Mouse (Mus musculus) liver, embryonic 11.5 days (tissue): ENCODE measurements around the gene Allc. TPM values are rescaled to one million over a fixed set of nuclear protein-coding genes. Genes with fewer than 3 reads are reported as not detected.

Experiments
- ATAC-seq: fragments of 200-750 bp; cut with Nextera tagmentation; replicated peaks from 2 replicates; pipeline ENCODE4 v1.8.0; 2017; ENCODE audit warnings: moderate number of reproducible peaks, mild to moderate bottlenecking, moderate TSS enrichment, moderate library complexity; ENCODE audit not compliant: low FRiP score
- DNase-seq: peaks from one replicate; pipeline ENCODE4 v3.0.0-alpha.2; 2017; ENCODE audit warnings: low spot score
- H3K27ac ChIP-seq: fragments of 300-500 bp; sonication (generic); 2 replicates; pipeline ENCODE4 v1.5.1; 2014; ENCODE audit warnings: mild to moderate bottlenecking, low read depth, low read length, control low read depth
- H3K27me3 ChIP-seq: fragments of 300-500 bp; sonication (generic); replicated peaks from 2 replicates; pipeline ENCODE4 v1.6.1; 2014; ENCODE audit warnings: low read length, mixed read lengths; ENCODE audit not compliant: control insufficient read depth, insufficient read depth
- H3K36me3 ChIP-seq: fragments of 300-500 bp; sonication (generic); 2 replicates; pipeline ENCODE4 v1.6.1; 2014; ENCODE audit warnings: mild to moderate bottlenecking, low read length, moderate library complexity, mixed read lengths; ENCODE audit not compliant: control insufficient read depth, insufficient read depth
- H3K4me1 ChIP-seq: fragments of 300-500 bp; sonication (generic); replicated peaks from 2 replicates; pipeline ENCODE4 v1.6.1; 2014; ENCODE audit warnings: low read length, mixed read lengths; ENCODE audit not compliant: control insufficient read depth, insufficient read depth
- H3K4me2 ChIP-seq: fragments of 300-500 bp; sonication (generic); 2 replicates; pipeline ENCODE4 v1.6.1; 2014; ENCODE audit warnings: mild to moderate bottlenecking, control low read depth, moderate library complexity
- H3K4me3 ChIP-seq: fragments of 300-500 bp; sonication (generic); 2 replicates; pipeline ENCODE4 v1.5.1; 2014; ENCODE audit warnings: low read depth, low read length, control low read depth
- H3K9ac ChIP-seq: fragments of 300-500 bp; sonication (generic); 2 replicates; pipeline ENCODE4 v1.6.1; 2014; ENCODE audit warnings: low read depth, low read length, control low read depth
- H3K9me3 ChIP-seq: fragments of 300-500 bp; sonication (generic); 2 replicates; pipeline ENCODE4 v1.6.1; 2016; ENCODE audit warnings: low read length, inconsistent platforms, mixed read lengths; ENCODE audit not compliant: control insufficient read depth
- WGBS: fragments of 180-500 bp; shearing (Covaris S2); extraction: QIAGEN DNeasy Blood & Tissue Kit; methylation state at CpG from one replicate; pipeline ENCODE4 v1.1.7; 2014; 5-methylcytosine and 5-hydroxymethylcytosine counted together
- polyA plus RNA-seq: library from polyadenylated mRNA; unstranded; fragments of >200 nt; fragmentation: Nextera tagmentation; extraction: Ambion mirVana; gene quantifications from 2 replicates; pipeline ENCODE4 v1.2.1, GENCODE M21; 2014

The Allc gene
- polyA plus RNA-seq, 1 experiment from 2014 or later: not detected

GRCm38 (mm10) chr12:28572241-28572640 lies 10.1 kb downstream of the Allc start:
- H3K27me3 ChIP-seq: no peaks in the 10 kb centered on the region
- H3K9me3 ChIP-seq: no peaks in the 10 kb centered on the region
- H3K4me2 ChIP-seq: no peak overlapping the region
- H3K27ac ChIP-seq: no peak overlapping the region
- no peaks in the 10 kb centered on the region for H3K36me3 ChIP-seq
- H3K4me1 ChIP-seq: no peaks in the 10 kb centered on the region
- H3K9ac ChIP-seq: no peak overlapping the region
- no peak for DNase-seq
- WGBS: 84% methylated on average over 2 of the region's 2 CpGs
- no peak for ATAC-seq
- no peak overlapping the region for H3K4me3 ChIP-seq

GRCm38 (mm10) chr12:28552299-28552698 lies 30.0 kb downstream of the Allc start, which contains the start of gene Dcdc2c:
Gene Dcdc2c (minus strand): TSS chr12:28552399.
- Histone ChIP-seq H3K4me3 (no peak within 1 kb of the TSS), H3K27me3 (no peaks in the 10 kb centered on the region), H3K27ac (no peak within 1 kb of the TSS), H3K36me3 (no peaks in the 10 kb centered on the region), H3K4me1 (no peaks in the 10 kb centered on the region), H3K4me2 (peak within 1 kb of the TSS; percentile 20), H3K9ac (no peak within 1 kb of the TSS), H3K9me3 (no peaks in the 10 kb centered on the region)
- no peak for ATAC-seq
- no peak for DNase-seq
- WGBS: 57% methylated on average over 15 of the region's 15 CpGs

GRCm38 (mm10) chr12:28551775-28552174 lies 30.5 kb downstream of the Allc start:
- Histone ChIP-seq H3K9me3 (no peaks in the 10 kb centered on the region), H3K9ac (no peak overlapping the region), H3K4me1 (no peaks in the 10 kb centered on the region), H3K4me2 (peak overlapping the region; percentile 20), H3K27ac (no peak overlapping the region), H3K36me3 (no peaks in the 10 kb centered on the region), H3K27me3 (no peaks in the 10 kb centered on the region), H3K4me3 (no peak overlapping the region)
- DNase-seq: no peak
- no peak for ATAC-seq
- WGBS: 54% methylated on average over 18 of the region's 18 CpGs

- WGBS: 59% methylated on average over 4 of the region's 4 CpGs
- ATAC-seq (no peak), DNase-seq (no peak)
Observed at GRCm38 (mm10) chr12:28548887-28549286, 33.4 kb downstream of the Allc start.

GRCm38 (mm10) chr12:28514264-28514775 lies 68.0 kb downstream of the Allc start:
- Histone ChIP-seq H3K9me3 (no peaks in the 10 kb centered on the region), H3K9ac (no peak overlapping the region), H3K4me3 (no peak overlapping the region), H3K4me2 (no peak overlapping the region), H3K27ac (no peak overlapping the region), H3K4me1 (no peaks in the 10 kb centered on the region), H3K36me3 (no peaks in the 10 kb centered on the region), H3K27me3 (no peaks in the 10 kb centered on the region)
- ATAC-seq (no peak), DNase-seq (no peak)
- WGBS: 48% methylated on average over 1 of the region's 1 CpGs

More at GRCm38 (mm10) chr12:28548887-28549286, 33.4 kb downstream of the Allc start:
- no peaks in the 10 kb centered on the region for H3K4me1 ChIP-seq
- H3K9me3 ChIP-seq: no peaks in the 10 kb centered on the region
- H3K9ac ChIP-seq: no peak overlapping the region
- no peaks in the 10 kb centered on the region for H3K36me3 ChIP-seq
- H3K27me3 ChIP-seq: no peaks in the 10 kb centered on the region
- no peak overlapping the region for H3K27ac ChIP-seq
- H3K4me3 ChIP-seq: no peak overlapping the region
- no peak overlapping the region for H3K4me2 ChIP-seq

GRCm38 (mm10) chr12:28509699-28510280 lies 72.5 kb downstream of the Allc start:
- no peak overlapping the region for H3K4me3 ChIP-seq
- no peaks in the 10 kb centered on the region for H3K9me3 ChIP-seq
- DNase-seq (no peak), ATAC-seq (no peak)
- 47% methylated on average over 5 of the region's 5 CpGs for WGBS
- H3K9ac ChIP-seq: no peak overlapping the region
- no peaks in the 10 kb centered on the region for H3K27me3 ChIP-seq
- no peak overlapping the region for H3K27ac ChIP-seq
- H3K4me2 ChIP-seq: no peak overlapping the region
- H3K4me1 ChIP-seq: no peaks in the 10 kb centered on the region
- H3K36me3 ChIP-seq: no peaks in the 10 kb centered on the region

Other genes starting within 250 kb of the Allc start
- gene Dcdc2c, start 30.1 kb downstream of the Allc start, polyA plus RNA-seq: not detected in 2 replicates
- gene Colec11, start 40.9 kb upstream of the Allc start, polyA plus RNA-seq: 24.2 and 24.3 TPM in 2 replicates
- 1,023 and 1,028 TPM in 2 replicates for gene Rps7, start 53.4 kb upstream of the Allc start, polyA plus RNA-seq
- 28.7 and 30.8 TPM in 2 replicates for gene Rnaseh1, start 67.1 kb upstream of the Allc start, polyA plus RNA-seq
- gene Adi1, start 92.7 kb upstream of the Allc start, polyA plus RNA-seq: 80.0 and 91.4 TPM in 2 replicates
- 43.2 and 44.2 TPM in 2 replicates for gene Trappc12, start 167.9 kb upstream of the Allc start, polyA plus RNA-seq
- 39.8 and 40.0 TPM in 2 replicates for gene Eipr1, start 169.3 kb upstream of the Allc start, polyA plus RNA-seq